Mouse (Mus musculus) forebrain, embryonic 13.5 days (tissue): ENCODE measurements at regions not wholly inside any gene's neighbourhood (a gene's known extent, or its start where the extent isn't known, plus 50 kb on each side); places are given as distances from the start of the nearest gene placed in this dataset.

Experiments
- ATAC-seq: fragments of 200-750 bp; cut with Nextera tagmentation; 2 replicates; pipeline ENCODE4 v1.8.0; 2017
- H3K27ac ChIP-seq: fragments of 300-500 bp; sonication (generic); 2 replicates; pipeline ENCODE4 v1.5.1; 2015; ENCODE audit warnings: inconsistent platforms, mild to moderate bottlenecking, moderate library complexity
- H3K27me3 ChIP-seq: fragments of 300-500 bp; sonication (generic); 2 replicates; pipeline ENCODE4 v1.6.1; 2015; ENCODE audit warnings: mild to moderate bottlenecking, inconsistent platforms
- H3K36me3 ChIP-seq: fragments of 300-500 bp; sonication (generic); 2 replicates; pipeline ENCODE4 v1.6.1; 2015; ENCODE audit warnings: mild to moderate bottlenecking, inconsistent platforms; ENCODE audit not compliant: poor library complexity, severe bottlenecking
- H3K4me1 ChIP-seq: fragments of 300-500 bp; sonication (generic); 2 replicates; pipeline ENCODE4 v1.6.1; 2015; ENCODE audit warnings: inconsistent platforms
- H3K4me2 ChIP-seq: fragments of 300-500 bp; sonication (generic); 2 replicates; pipeline ENCODE4 v1.6.1; 2015; ENCODE audit warnings: inconsistent platforms, mild to moderate bottlenecking, moderate library complexity
- H3K4me3 ChIP-seq: fragments of 300-500 bp; sonication (generic); 2 replicates; pipeline ENCODE4 v1.5.1; 2015; ENCODE audit warnings: mild to moderate bottlenecking, inconsistent platforms
- H3K9ac ChIP-seq: fragments of 300-500 bp; sonication (generic); 2 replicates; pipeline ENCODE4 v1.6.1; 2015; ENCODE audit warnings: mild to moderate bottlenecking, inconsistent platforms
- H3K9me3 ChIP-seq: fragments of 300-500 bp; sonication (generic); replicated peaks from 2 replicates; pipeline ENCODE4 v1.6.1; 2016; ENCODE audit warnings: inconsistent platforms
- WGBS: fragments of 180-500 bp; shearing (Covaris S2); methylation state at CpG from one replicate; pipeline ENCODE4 v1.1.7; 2015; 5-methylcytosine and 5-hydroxymethylcytosine counted together

DNA sequence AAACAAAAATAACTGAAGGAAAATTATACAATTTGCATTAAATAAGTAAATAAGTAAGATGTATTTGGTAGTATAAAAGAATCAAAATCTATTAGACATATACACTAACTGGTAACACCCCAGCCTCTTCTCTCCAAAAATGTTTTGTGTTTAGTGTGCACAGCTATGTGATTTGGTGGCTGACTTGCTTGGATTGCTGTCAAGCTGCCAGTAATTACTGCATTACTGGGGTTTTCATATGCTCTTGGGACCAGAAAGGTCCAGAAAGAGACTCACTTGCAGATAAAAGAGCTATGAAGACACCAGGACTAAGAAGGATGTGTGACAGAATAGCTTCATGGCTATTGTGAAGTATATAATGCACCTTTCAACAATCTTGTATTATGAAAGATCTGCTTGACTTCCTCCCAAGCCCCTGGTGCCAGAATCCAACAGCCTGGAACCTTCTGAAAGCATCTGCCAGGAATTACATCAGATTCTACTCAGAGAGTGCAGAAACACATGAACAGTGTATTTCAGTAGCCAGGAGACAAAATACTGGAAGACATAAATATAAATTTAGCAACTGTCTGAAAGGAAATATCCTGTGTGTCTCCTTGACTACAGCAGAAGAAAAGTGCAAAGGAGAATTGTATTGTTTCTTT is 5132.6 kb downstream of the 9330182O14Rik start:
- no peak overlapping the region for H3K9ac ChIP-seq
- no peak for ATAC-seq
- no peak overlapping the region for H3K4me2 ChIP-seq
- no peak overlapping the region for H3K27ac ChIP-seq
- H3K4me1 ChIP-seq = no peaks in the 10 kb centered on the region
- H3K27me3 ChIP-seq = no peaks in the 10 kb centered on the region
- H3K36me3 ChIP-seq = no peaks in the 10 kb centered on the region
- H3K9me3 ChIP-seq = no peaks in the 10 kb centered on the region
- no peak overlapping the region for H3K4me3 ChIP-seq

DNA sequence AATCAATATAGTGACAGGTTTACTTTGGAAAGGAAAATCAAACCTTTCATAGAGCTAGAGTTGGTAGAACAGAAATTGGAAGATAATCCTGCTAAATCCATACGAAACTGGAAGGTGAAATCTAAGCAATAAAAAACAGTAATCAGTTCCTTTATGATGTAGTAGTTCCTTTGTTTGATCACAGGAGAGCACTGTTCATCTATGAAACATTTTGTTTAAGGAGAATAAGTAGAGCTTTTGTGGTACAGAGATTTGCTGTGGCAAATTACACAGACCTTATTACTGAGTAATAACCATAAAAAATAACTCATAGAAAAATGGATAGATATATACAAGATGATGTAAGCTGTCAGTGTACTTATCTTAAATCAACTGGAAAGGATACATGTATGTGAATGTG is 5139.5 kb downstream of the 9330182O14Rik start:
- Histone ChIP-seq H3K4me1 (no peaks in the 10 kb centered on the region), H3K9me3 (no peaks in the 10 kb centered on the region), H3K27me3 (no peaks in the 10 kb centered on the region), H3K4me3 (no peak overlapping the region), H3K9ac (no peak overlapping the region), H3K27ac (no peak overlapping the region), H3K36me3 (no peaks in the 10 kb centered on the region), H3K4me2 (no peak overlapping the region)
- no peak for ATAC-seq
- 65% methylated on average over 1 of the region's 1 CpGs for WGBS

DNA sequence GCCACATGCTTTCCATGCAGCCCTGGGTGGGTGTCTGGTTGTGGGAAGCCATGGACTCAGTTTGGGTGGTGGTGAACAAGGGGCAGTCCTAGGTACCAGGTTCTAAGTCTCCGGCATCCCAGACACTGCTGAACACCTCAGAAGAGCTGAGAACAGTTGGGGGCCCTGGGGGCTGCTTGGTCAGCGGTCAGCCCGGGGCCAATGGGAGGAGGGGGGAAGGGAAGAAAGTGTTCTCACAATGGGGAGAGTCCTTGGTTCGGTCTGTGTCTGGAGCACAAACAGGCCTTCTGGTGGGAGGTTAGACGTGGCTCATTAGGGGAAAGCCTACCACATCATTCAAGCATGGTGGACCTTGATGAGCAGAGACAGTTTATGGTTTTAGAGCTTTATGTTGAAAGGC is 5187.5 kb downstream of the 9330182O14Rik start:
- Histone ChIP-seq H3K9ac (no peak overlapping the region), H3K36me3 (no peaks in the 10 kb centered on the region), H3K4me2 (no peak overlapping the region), H3K27ac (no peak overlapping the region), H3K4me3 (no peak overlapping the region), H3K4me1 (no peaks in the 10 kb centered on the region), H3K27me3 (no peaks in the 10 kb centered on the region), H3K9me3 (no peaks in the 10 kb centered on the region)
- WGBS = 90% methylated on average over 5 of the region's 5 CpGs
- ATAC-seq = no peak

DNA sequence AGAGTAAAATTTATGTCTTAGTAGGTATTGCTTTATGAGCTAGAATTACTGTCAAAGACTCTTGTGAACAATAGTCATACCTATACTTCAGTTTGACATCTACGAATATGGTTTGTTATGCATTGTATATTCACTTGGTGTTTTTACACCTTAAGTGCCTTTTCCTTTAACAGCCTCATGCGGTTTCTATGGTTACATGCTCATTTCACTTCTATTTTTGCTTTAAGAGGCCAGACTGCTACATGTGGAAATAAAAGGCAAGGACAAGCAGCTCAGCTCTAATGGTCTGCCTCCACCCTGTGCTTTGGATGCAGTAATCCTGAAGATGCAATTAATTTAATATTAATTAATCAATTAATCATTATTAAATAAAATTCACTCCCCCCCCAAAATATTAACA is 5216.3 kb downstream of the 9330182O14Rik start:
- 89% methylated on average over 2 of the region's 2 CpGs for WGBS
- Histone ChIP-seq H3K9ac (no peak overlapping the region), H3K27ac (no peak overlapping the region)

More for the DNA sequence above, 5216.3 kb downstream of the 9330182O14Rik start:
- ATAC-seq = peak; percentile 69; the same call in 1 of the 2 replicates
- Histone ChIP-seq H3K36me3 (no peaks in the 10 kb centered on the region), H3K4me2 (no peak overlapping the region), H3K9me3 (no peaks in the 10 kb centered on the region), H3K4me3 (no peak overlapping the region), H3K4me1 (no peaks in the 10 kb centered on the region), H3K27me3 (no peaks in the 10 kb centered on the region)
